Mouse (Mus musculus) liver, embryonic 16.5 days (tissue): Measurements from ENCODE around the gene Pde3b. TPM values are rescaled to one million over a fixed set of nuclear protein-coding genes. Genes with fewer than 3 reads are reported as not detected.

Experiments used
- ATAC-seq: fragments of 200-750 bp; cut with Nextera tagmentation; 2 replicates; pipeline ENCODE4 v1.8.0; 2017; ENCODE audit warnings: low read depth, mild to moderate bottlenecking, moderate number of reproducible peaks, moderate library complexity
- H3K27ac ChIP-seq: fragments of 300-500 bp; sonication (generic); 2 replicates; pipeline ENCODE4 v1.5.1; 2014; ENCODE audit warnings: mild to moderate bottlenecking, low read length
- H3K27me3 ChIP-seq: fragments of 300-500 bp; sonication (generic); 2 replicates; pipeline ENCODE4 v1.6.1; 2014; ENCODE audit warnings: low read depth, low read length, mixed read lengths; ENCODE audit not compliant: control insufficient read depth, insufficient read depth
- H3K36me3 ChIP-seq: fragments of 300-500 bp; sonication (generic); 2 replicates; pipeline ENCODE4 v1.6.1; 2014; ENCODE audit warnings: mild to moderate bottlenecking; ENCODE audit not compliant: control insufficient read depth, insufficient read depth
- H3K4me1 ChIP-seq: fragments of 300-500 bp; sonication (generic); 2 replicates; pipeline ENCODE4 v1.6.1; 2014; ENCODE audit warnings: low read depth, low read length, mixed read lengths; ENCODE audit not compliant: control insufficient read depth
- H3K4me2 ChIP-seq: fragments of 300-500 bp; sonication (generic); 2 replicates; pipeline ENCODE4 v1.6.1; 2014; ENCODE audit warnings: low read depth, low read length, mixed read lengths
- H3K4me3 ChIP-seq: fragments of 300-500 bp; sonication (generic); 2 replicates; pipeline ENCODE4 v1.5.1; 2014; ENCODE audit warnings: low read depth, mild to moderate bottlenecking, low read length
- H3K9ac ChIP-seq: fragments of 300-500 bp; sonication (generic); 2 replicates; pipeline ENCODE4 v1.6.1; 2014; ENCODE audit warnings: low read depth, low read length
- H3K9me3 ChIP-seq: fragments of 300-500 bp; sonication (generic); replicated peaks from 2 replicates; pipeline ENCODE4 v1.6.1; 2016; ENCODE audit warnings: low read length; ENCODE audit not compliant: control insufficient read depth
- WGBS: fragments of 180-500 bp; shearing (Covaris S2); extraction: QIAGEN DNeasy Blood & Tissue Kit; methylation state at CpG from one replicate; pipeline ENCODE4 v1.1.7; 2014; ENCODE audit not compliant: insufficient replicate concordance; 5-methylcytosine and 5-hydroxymethylcytosine counted together
- polyA plus RNA-seq: library from polyadenylated mRNA; unstranded; fragments of >200 nt; fragmentation: Nextera tagmentation; extraction: Ambion mirVana; gene quantifications from 2 replicates; pipeline ENCODE4 v1.2.1, GENCODE M21; 2015

Gene Pde3b
- polyA plus RNA-seq, 1 experiment from 2014 or later, result 2.0 TPM

DNA sequence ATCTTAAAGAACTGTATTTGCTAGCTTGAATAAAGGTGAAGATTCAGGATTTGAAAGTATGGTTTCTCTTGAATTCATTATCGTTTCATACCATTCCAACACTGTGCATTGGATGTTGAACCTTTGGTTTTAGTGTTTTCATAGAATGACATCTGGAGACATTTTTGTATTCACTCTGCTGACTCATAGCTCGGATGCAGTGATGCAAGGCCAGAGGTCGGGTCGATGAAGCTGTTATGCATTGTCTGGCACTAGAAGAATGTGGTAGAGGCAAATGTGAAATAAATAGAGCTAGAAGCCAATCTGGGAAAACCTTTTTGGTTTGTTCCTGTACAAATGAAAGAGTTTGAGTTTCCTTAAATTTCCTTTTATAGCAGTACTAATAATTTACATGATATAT lies 16.9 kb downstream of the Pde3b start:
- H3K27me3 ChIP-seq, result no peaks in the 10 kb centered on the region
- H3K36me3 ChIP-seq, result no peaks in the 10 kb centered on the region
- H3K4me3 ChIP-seq, result no peak overlapping the region
- WGBS, result 53% methylated on average over 4 of the region's 4 CpGs
- H3K4me2 ChIP-seq, result no peak overlapping the region
- no peak overlapping the region for H3K27ac ChIP-seq
- H3K9ac ChIP-seq, result no peak overlapping the region
- H3K4me1 ChIP-seq, result no peaks in the 10 kb centered on the region
- H3K9me3 ChIP-seq, result no peaks in the 10 kb centered on the region
- ATAC-seq, result no peak

DNA sequence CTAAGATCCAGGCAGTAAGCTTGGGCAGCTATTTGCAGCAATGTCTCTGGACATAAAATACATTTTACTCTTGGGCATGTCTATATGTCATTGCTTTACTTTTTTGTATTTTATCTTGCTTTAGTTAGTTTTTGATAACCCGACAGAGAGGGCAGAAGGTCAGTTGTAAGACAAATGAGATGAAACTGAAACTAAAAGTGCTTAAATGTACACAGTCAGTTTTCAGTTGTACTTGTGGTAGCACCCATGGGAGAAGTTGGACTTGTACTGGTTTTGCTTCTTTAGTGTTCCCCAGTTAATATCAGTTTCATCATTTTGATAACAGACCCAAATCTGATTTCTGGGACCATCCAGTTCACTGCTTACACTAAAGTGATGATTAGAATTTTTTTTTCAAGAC lies 24.6 kb downstream of the Pde3b start:
- Histone ChIP-seq H3K36me3 (no peaks in the 10 kb centered on the region), H3K9ac (no peak overlapping the region), H3K9me3 (no peaks in the 10 kb centered on the region), H3K27ac (no peak overlapping the region), H3K4me1 (no peaks in the 10 kb centered on the region), H3K4me3 (no peak overlapping the region), H3K4me2 (no peak overlapping the region), H3K27me3 (no peaks in the 10 kb centered on the region)
- ATAC-seq, result no peak
- WGBS, result 6% methylated on average over 1 of the region's 1 CpGs

DNA sequence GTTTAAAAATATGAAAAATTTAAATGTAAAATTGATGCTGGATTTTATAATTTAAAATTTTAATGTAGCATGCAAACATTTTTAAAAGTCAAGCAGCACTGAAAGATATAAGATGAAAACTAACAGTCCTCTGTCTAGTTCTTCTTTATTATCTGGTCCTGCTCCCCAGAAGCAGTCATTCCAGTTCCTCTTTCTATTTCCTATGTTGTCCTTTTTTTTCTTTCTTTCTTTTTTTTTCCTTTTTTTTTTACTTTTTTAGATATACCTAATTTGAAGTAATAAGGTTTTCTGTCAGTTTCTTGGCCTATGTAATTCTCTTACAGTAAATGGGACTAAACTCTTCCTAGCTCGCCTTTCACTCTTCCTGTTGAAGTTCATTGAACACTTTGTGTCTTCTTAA lies 25.4 kb downstream of the Pde3b start:
- no peak overlapping the region for H3K9ac ChIP-seq
- H3K36me3 ChIP-seq, result no peaks in the 10 kb centered on the region
- no peak overlapping the region for H3K4me3 ChIP-seq
- no peaks in the 10 kb centered on the region for H3K4me1 ChIP-seq
- H3K4me2 ChIP-seq, result no peak overlapping the region
- no peak for ATAC-seq
- WGBS, result 66% methylated on average over 1 of the region's 1 CpGs
- no peak overlapping the region for H3K27ac ChIP-seq
- no peaks in the 10 kb centered on the region for H3K9me3 ChIP-seq
- no peaks in the 10 kb centered on the region for H3K27me3 ChIP-seq

DNA sequence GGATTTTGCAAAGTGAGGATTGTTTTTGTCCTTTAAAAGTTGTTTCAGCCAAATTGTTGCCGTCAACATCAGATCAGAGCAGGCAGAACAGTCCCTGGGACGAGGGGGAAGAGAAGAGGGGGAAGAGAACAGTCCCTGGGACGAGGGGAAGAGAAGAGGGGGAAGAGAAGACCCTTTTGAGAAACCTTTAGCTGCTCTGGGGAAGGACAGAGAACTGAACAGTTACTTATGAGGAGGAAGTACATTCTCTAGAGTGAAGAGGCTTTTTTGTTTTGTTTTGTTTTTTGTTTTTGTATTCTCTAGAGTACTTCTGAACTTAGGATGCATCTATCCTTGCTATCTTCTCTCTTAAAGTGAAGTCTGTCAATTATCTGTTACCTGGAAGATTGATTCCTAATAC lies 37.8 kb downstream of the Pde3b start:
- Histone ChIP-seq H3K36me3 (no peaks in the 10 kb centered on the region), H3K9me3 (no peaks in the 10 kb centered on the region), H3K4me3 (peak overlapping the region; percentile 18; the same call in 1 of the 2 replicates), H3K27ac (peak overlapping the region; percentile 45; the same call in 1 of the 2 replicates), H3K4me2 (peak overlapping the region; percentile 31; the same call in 1 of the 2 replicates), H3K4me1 (no peaks in the 10 kb centered on the region), H3K9ac (no peak overlapping the region; the same call in 1 of the 2 replicates), H3K27me3 (no peaks in the 10 kb centered on the region)
- 15% methylated on average over 3 of the region's 3 CpGs for WGBS
- no peak for ATAC-seq

DNA sequence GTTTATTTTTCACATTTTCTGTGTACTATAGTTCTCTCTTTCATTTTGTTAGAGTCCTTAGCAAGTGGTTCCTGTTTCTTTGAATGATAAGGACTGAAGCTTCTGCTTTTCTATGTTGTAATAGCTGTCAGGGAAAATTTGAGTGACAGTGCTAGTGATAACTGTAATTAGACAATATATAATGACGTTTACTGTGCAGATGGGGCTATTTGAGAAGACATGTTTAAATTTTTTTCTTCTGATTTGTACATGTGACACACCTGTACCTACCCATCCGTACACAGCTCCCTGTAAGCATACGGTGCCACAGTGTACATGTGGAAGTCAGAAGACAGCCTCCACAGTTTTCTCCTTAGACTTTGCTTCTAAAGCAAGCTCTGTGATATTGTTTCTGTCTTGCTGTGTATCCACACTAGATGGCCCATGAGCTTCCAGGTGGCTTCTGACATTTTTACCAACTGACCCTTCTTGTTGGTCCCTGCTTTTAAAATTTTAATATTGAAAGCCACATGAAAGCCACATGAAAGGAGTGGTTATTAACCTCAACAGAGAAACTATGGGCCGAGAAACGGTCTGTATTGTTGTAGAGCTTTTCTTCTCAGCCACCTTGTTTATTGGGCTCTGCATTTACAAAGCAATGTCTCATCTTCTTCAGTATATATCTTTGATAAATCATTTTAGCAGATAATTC lies 38.4 kb downstream of the Pde3b start:
- no peaks in the 10 kb centered on the region for H3K27me3 ChIP-seq
- 28% methylated on average over 5 of the region's 5 CpGs for WGBS
- H3K9me3 ChIP-seq, result no peaks in the 10 kb centered on the region
- H3K9ac ChIP-seq, result no peak overlapping the region
- H3K27ac ChIP-seq, result peak overlapping the region; percentile 3; the same call in 1 of the 2 replicates
- H3K4me3 ChIP-seq, result no peak overlapping the region
- H3K4me2 ChIP-seq, result 0 out of 2 replicates have a peak overlapping the region, but pooled peaks have one; percentile 30
- H3K4me1 ChIP-seq, result no peaks in the 10 kb centered on the region
- no peaks in the 10 kb centered on the region for H3K36me3 ChIP-seq
- ATAC-seq, result no peak

DNA sequence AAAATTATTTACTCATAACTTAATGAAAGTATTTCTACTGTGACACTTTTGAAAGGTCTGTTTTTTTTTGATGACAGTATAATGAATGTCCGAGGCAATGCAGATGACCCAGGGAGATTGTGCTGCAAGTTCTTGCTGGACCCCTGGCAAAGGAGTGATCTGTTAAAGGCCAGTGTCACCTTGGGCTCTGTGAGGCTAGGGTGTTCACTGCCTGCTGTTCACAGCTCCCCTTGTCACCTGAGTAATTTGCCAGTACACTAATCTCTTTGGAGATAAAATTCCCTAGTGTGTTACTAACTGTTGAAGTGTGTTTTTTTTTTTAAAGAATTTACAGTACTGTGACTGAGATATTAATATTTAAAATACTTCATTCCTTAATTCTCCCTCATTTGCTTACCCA lies 39.8 kb downstream of the Pde3b start:
- H3K27me3 ChIP-seq, result no peaks in the 10 kb centered on the region
- ATAC-seq, result no peak
- no peaks in the 10 kb centered on the region for H3K36me3 ChIP-seq
- H3K4me2 ChIP-seq, result no peak overlapping the region
- 53% methylated on average over 1 of the region's 1 CpGs for WGBS
- H3K9ac ChIP-seq, result no peak overlapping the region
- no peak overlapping the region for H3K4me3 ChIP-seq
- no peak overlapping the region for H3K27ac ChIP-seq
- peaks cover 1% of the 10 kb centered on the region; the same call in 1 of the 2 replicates for H3K4me1 ChIP-seq
- no peaks in the 10 kb centered on the region for H3K9me3 ChIP-seq

DNA sequence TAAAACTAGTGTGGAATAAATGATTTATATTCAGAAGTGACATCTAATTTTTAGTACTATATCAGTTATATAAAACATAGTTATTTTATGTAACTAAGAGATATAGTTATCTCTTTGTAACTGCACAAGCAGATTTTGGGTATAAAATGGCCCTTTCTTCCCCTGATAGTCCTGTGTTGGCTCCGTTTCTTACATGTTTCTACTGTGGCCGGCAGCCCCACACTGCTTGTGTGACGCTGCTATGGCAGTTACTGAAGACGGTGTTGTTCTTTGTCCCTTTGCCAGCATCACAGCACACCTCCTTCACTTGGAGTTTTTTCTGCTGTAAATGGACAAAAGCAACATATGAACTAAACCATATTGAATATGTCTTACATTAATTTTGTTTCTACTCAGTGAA lies 41.8 kb downstream of the Pde3b start:
- 51% methylated on average over 4 of the region's 4 CpGs for WGBS
- Histone ChIP-seq H3K4me3 (no peak overlapping the region), H3K4me2 (no peak overlapping the region), H3K27ac (no peak overlapping the region), H3K9ac (no peak overlapping the region), H3K9me3 (no peaks in the 10 kb centered on the region), H3K36me3 (no peaks in the 10 kb centered on the region), H3K4me1 (peaks cover 2% of the 10 kb centered on the region; the same call in 1 of the 2 replicates), H3K27me3 (no peaks in the 10 kb centered on the region)
- no peak for ATAC-seq

DNA sequence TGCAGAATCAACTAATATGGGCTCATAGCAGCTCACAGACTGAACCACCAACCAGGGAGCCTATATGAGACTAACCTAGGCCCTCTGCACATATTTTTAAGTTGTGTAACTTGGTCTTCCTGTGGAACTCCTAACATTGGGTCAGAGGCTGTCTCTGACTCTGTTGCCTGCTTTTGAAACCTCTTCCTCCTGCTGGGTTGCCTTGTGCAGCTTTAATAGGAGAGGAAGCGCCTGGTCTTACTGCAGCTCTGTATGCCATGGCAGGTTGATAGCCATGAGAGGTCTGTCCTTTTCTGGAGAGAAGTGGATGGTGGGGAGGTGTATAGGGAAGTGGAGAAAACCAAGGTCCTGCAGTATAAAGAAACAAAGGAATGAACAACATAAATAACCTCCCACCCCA lies 44.8 kb downstream of the Pde3b start:
- WGBS, result 46% methylated on average over 1 of the region's 1 CpGs
- no peak overlapping the region for H3K9ac ChIP-seq
- no peaks in the 10 kb centered on the region for H3K36me3 ChIP-seq
- H3K4me1 ChIP-seq, result peaks cover 2% of the 10 kb centered on the region; the same call in 1 of the 2 replicates
- no peak overlapping the region for H3K4me3 ChIP-seq
- H3K4me2 ChIP-seq, result no peak overlapping the region
- no peaks in the 10 kb centered on the region for H3K9me3 ChIP-seq
- no peak overlapping the region for H3K27ac ChIP-seq
- 0 out of 2 replicates have a peak, but pooled peaks have one; percentile 13 for ATAC-seq
- no peaks in the 10 kb centered on the region for H3K27me3 ChIP-seq

DNA sequence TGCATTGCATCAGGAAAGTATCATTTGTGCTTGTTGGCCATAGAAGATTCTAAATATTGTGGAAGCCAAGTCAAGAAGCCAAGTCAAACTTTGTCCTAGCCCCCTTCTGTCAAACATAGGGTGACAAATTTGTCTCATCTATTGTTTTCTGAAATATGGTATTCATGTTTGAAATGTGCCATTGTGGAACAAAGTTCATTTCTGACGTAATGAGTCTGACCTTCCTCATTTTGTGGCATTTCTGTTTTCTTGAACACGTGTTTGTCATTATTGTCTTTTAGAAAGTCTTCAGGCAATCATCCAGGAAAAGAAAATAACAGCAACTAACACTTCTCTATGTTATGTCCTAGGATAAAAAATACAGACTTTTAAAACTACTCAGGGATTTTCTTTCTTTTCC lies 46.6 kb downstream of the Pde3b start:
- WGBS, result 54% methylated on average over 2 of the region's 2 CpGs

More for the DNA sequence above, 46.6 kb downstream of the Pde3b start:
- no peak for ATAC-seq
- H3K27me3 ChIP-seq, result no peaks in the 10 kb centered on the region
- H3K9ac ChIP-seq, result no peak overlapping the region
- H3K4me3 ChIP-seq, result no peak overlapping the region
- H3K27ac ChIP-seq, result no peak overlapping the region
- H3K4me1 ChIP-seq, result peaks cover 2% of the 10 kb centered on the region; the same call in 1 of the 2 replicates
- no peaks in the 10 kb centered on the region for H3K36me3 ChIP-seq
- no peaks in the 10 kb centered on the region for H3K9me3 ChIP-seq
- H3K4me2 ChIP-seq, result no peak overlapping the region
